Mouse (Mus musculus): ENCODE data around the gene Eif3d.
A peak's percentile ranks its signal among the peaks of the same experiment; 100 is the strongest.

Eif3d gene

DNA sequence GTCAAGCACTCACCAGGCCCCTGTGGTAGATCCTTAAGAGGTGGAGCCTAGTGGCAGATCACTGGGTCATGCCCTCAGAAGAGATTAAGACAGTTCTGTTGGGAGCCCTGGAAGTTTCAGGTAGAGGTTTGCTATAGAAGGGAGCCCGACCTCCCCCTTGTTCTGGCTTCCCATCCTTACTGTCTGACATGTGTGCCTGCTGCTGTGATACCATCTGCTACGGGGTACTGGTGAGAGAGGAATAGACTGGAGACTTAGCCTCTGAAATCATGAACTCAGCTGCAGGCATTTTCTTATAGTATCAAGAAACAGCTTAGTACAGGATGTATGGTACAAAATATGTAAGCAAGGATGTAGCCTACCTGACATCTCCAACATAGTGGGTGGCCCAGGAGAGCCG, 17.7 kb downstream of the Eif3d start:
- DNase-seq (ENCODE audit: inconsistent ontology term): no peak

- no peak for DNase-seq (ENCODE audit: inconsistent ontology term)
These were observed 21.6 kb downstream of the Eif3d start for GRCm38 (mm10) chr15:77949061-77949460.

DNA sequence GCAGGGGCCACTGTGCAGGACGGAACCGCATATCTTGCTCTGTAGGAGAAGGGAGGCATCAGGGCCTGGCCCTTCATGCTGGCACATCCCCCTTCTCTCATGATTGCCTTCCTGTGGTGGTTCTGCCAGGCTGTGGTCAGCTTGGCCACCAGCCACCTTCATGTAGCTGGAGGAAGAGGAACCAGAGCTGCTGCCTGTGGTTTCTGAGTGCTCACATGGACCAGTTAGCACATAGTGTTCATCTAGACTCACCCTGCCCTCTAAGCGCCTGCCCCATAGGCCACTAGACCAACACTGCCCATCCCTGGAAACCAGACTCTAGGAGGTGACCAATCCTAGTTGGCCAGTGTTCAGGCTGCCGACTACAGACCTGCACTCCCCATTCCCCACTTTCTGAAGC, 24.9 kb downstream of the Eif3d start:
- DNase-seq (ENCODE audit: inconsistent ontology term): peak; percentile 84

- DNase-seq (ENCODE audit: inconsistent ontology term): no peak
These were observed 29.1 kb downstream of the Eif3d start for GRCm38 (mm10) chr15:77941563-77941962.

DNA sequence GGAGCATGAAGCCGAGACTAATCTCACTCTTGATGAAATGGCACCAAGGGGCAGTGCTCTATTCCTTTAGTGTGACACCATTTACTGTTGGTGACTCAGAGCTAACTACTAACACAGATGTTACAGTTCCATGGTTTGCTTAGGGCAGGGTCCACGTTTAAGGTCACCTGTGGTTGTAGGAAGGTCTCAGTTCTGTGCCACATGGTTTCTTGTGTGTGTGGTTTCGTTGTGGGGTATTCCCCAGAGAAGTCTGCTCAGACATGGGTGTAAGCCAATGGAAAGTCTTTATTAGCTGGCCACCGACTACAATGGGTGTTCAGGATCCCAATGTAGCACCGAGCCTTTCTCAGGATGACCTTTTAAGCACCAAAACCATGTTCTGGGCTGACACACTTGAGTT, 32.1 kb downstream of the Eif3d start:
- no peak for DNase-seq (ENCODE audit: inconsistent ontology term)

- DNase-seq (ENCODE audit: inconsistent ontology term): no peak
These were observed 34.8 kb downstream of the Eif3d start for GRCm38 (mm10) chr15:77935673-77936375.

DNA sequence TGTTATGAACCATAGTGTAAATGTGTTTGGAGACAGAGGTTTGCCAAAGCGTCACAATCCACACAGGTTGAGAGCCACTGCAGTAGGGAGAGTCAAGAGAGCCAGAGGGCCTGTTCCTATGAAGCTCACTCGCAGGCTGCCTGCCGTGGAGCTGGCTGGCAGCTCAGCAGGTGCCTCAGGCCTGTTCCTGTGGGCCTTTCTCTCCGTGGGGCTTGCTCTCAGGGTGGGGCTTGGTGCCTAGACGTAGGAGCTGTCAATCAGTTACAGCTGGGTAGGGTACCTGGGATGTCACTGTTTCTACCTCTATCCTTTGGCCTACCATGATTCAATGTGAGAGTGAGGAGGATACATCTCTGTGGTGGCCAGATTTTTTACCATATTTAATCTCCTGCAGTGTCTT, 35.6 kb downstream of the Eif3d start:
- no peak for DNase-seq (ENCODE audit: inconsistent ontology term)

- no peak for DNase-seq (ENCODE audit: inconsistent ontology term)
These were observed 36.3 kb downstream of the Eif3d start for GRCm38 (mm10) chr15:77934326-77934725.

DNA sequence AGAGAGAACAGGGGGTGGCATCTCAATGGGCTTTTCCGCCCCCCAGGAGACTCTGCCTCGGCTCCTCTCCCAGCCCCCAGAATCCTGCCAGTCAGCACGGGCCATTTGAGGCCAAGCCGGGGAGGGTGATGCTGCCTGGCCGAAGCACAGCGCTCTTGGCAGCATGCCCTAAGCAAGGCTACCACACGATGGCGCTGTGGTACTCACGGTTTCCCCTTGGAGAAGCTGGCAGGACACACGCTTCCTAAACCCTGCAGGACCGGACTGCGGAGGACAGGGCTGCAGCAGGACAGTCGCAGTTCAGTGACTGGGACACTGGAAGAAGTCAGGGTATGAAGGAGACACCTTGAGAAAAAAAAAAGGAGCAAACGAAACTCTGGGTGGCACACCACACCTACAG, 36.8 kb downstream of the Eif3d start:
- peak; percentile 83 for DNase-seq (ENCODE audit: inconsistent ontology term)

DNA sequence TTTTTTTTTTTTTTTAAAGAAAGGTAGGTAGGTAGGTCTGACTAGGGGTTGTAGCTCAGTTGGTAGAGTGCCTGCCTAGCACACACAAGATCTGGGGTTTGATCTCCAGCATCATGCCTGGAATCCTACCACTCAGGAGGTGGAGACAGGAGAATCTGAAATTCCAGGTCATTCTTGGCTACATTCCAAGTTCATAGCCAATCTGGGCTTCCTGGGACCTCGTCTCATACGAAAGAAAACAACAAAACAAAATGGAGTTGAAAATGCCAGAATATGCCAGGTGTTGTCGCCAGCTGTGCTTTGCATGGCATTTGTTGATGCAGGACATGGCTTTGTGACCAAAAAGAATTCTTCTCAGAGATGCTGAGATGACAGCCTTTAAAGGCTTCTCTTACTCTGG, 37.4 kb downstream of the Eif3d start:
- DNase-seq (ENCODE audit: inconsistent ontology term): no peak

GRCm38 (mm10) chr15:77931689-77932016, 39.0 kb downstream of the Eif3d start:
- DNase-seq (ENCODE audit: inconsistent ontology term): no peak

- DNase-seq (ENCODE audit: inconsistent ontology term): no peak
These were observed 39.5 kb downstream of the Eif3d start for GRCm38 (mm10) chr15:77930986-77931688.

DNA sequence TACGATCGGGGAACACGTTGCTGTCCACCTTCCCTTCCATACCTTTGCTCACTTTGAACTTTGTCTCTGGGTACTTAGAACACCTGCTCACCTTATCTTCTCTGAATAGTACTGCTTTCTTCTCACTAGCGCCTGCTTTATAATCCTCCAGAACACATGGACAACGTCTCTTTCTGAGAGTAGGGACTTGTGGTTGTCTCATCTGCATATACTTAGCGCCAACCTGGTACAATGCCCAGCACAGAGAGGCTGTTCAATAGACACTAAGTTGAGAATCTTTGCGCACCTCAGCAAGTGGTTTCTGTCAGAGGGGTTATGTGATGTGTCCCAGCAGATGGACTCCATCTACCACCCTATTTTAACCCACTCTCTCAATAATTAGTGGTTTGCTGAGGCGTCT, 40.8 kb downstream of the Eif3d start:
- DNase-seq (ENCODE audit: inconsistent ontology term): no peak

GRCm38 (mm10) chr15:77928673-77929331, 41.8 kb downstream of the Eif3d start, which contains the start of gene Txn2:
Txn2 (minus strand) TSS chr15:77929006.
- peak; percentile 99 for DNase-seq (ENCODE audit: inconsistent ontology term)

- no peak for DNase-seq (ENCODE audit: inconsistent ontology term)
These were observed 42.5 kb downstream of the Eif3d start for GRCm38 (mm10) chr15:77928091-77928490.

- DNase-seq (ENCODE audit: inconsistent ontology term): no peak
These were observed 43.7 kb downstream of the Eif3d start for GRCm38 (mm10) chr15:77926921-77927320.

GRCm38 (mm10) chr15:77925195-77925594, 45.4 kb downstream of the Eif3d start:
- DNase-seq (ENCODE audit: inconsistent ontology term): no peak

DNA sequence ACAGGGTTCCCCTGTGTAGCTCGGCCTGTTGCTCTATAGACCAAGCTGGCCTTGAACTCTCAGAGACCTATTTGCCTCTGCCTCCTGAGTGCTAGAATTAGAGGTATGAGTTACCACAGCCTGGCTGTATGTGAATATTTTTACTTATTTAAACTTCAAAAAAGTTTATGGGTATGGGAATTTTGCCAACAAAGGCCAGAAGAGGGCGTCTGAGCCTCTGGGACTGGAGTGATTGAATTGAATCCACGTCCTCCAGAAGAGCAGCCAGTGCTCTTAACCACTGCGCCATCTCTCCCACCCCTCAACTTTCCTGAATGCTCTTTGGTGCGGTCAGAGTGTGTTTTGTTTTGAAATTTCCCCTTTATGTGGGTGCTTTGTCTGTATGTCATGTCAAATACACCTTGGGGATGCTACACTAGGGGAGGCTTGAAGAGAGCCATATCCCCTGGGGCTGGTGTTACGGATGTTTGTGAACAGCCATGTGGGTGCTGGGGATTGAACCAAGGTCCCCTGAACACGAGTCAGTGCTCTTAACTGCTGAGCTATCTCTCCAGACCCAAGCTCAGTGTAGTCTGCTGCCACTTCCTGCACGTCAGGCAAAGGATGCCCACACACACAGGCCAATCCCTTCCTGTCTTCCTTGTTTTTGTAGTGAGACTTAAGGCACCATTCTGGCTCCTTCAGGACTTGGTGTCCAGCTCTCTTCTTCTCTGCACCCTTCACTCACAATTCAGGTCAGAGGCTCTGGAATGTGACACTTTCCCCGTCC, 47.2 kb downstream of the Eif3d start:
- DNase-seq (ENCODE audit: inconsistent ontology term): no peak

- DNase-seq (ENCODE audit: inconsistent ontology term): no peak
These were observed 47.9 kb downstream of the Eif3d start for GRCm38 (mm10) chr15:77922710-77923109.

- DNase-seq (ENCODE audit: inconsistent ontology term): no peak
These were observed 49.0 kb downstream of the Eif3d start for GRCm38 (mm10) chr15:77921636-77922035.

DNA sequence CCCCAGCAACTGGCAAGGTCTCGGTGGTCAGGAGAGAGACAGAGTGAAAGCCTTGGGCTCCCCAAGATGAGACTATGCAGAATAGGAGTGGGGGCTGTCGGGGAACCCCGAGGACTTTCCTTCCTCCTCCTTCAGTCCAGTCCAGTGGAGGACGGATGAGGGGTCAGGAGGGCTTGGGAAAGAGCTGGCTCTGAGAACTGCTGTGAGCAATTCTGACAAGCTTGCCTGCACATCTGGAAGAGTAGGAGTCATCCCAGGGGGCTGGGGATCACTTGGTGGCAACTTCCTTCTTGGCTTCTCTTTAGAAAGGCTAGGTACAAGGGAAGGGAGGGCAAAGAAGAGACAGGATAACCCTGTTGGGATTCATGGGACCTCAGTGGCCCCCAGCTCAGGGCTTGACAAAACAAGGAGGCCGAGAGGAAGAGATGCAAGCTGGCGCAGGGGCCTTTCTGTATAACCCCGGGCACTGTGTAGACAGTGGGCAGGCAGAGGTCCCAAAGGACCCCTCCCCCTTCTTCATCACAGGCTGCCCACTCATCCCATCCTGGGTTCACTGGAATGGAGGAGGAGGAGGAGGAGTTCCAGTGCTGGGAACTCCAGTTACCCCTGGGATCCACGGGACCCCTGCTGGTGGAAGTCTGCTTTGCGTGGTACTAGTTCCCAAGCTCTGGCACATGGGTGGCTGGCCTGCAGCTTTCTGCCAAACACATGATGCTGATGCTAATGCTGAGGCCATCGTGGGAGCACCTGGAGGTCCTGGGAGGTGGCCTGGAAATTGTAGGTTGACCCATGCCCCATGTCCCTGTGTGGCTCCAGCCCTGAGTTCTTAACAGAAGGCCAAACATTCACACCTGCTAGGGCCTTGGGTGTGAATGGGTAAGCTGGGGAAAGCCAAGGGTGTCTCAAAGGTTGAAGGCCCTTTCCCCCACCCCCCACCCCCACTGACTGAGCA, 49.8 kb downstream of the Eif3d start:
- peak; percentile 46 for DNase-seq (ENCODE audit: inconsistent ontology term)

All from Muller cell, postnatal 12 days (primary cell).